Mouse (Mus musculus) lung, embryonic 15.5 days (tissue): ENCODE measurements around the gene Atf5. TPM values are rescaled to one million over a fixed set of nuclear protein-coding genes. Genes with fewer than 3 reads are reported as not detected.

Experiments used
- ATAC-seq: fragments of 200-750 bp; cut with Nextera tagmentation; 2 replicates; pipeline ENCODE4 v1.8.0; 2017; ENCODE audit warnings: moderate number of reproducible peaks, borderline replicate concordance; ENCODE audit not compliant: low FRiP score, low TSS enrichment; ENCODE audit errors: extremely low read depth
- H3K27ac ChIP-seq: fragments of 300-500 bp; sonication (generic); 2 replicates; pipeline ENCODE4 v1.5.1; 2015; ENCODE audit warnings: moderate library complexity, mild to moderate bottlenecking, inconsistent platforms
- H3K27me3 ChIP-seq: fragments of 300-500 bp; sonication (generic); 2 replicates; pipeline ENCODE4 v1.6.1; 2015; ENCODE audit warnings: inconsistent platforms
- H3K36me3 ChIP-seq: fragments of 300-500 bp; sonication (generic); 2 replicates; pipeline ENCODE4 v1.6.1; 2015; ENCODE audit warnings: inconsistent platforms
- H3K4me1 ChIP-seq: fragments of 300-500 bp; sonication (generic); 2 replicates; pipeline ENCODE4 v1.6.1; 2015; ENCODE audit warnings: inconsistent platforms
- H3K4me2 ChIP-seq: fragments of 300-500 bp; sonication (generic); 2 replicates; pipeline ENCODE4 v1.6.1; 2015; ENCODE audit warnings: inconsistent platforms, mild to moderate bottlenecking, moderate library complexity
- H3K4me3 ChIP-seq: fragments of 300-500 bp; sonication (generic); 2 replicates; pipeline ENCODE4 v1.5.1; 2015; ENCODE audit warnings: mild to moderate bottlenecking, inconsistent platforms
- H3K9ac ChIP-seq: fragments of 300-500 bp; sonication (generic); 2 replicates; pipeline ENCODE4 v1.6.1; 2015; ENCODE audit warnings: inconsistent platforms
- H3K9me3 ChIP-seq: fragments of 300-500 bp; sonication (generic); 2 replicates; pipeline ENCODE4 v1.6.1; 2016; ENCODE audit warnings: inconsistent platforms
- WGBS: fragments of 180-500 bp; shearing (Covaris S2); methylation state at CpG from one replicate; pipeline ENCODE4 v1.1.7; 2015; 5-methylcytosine and 5-hydroxymethylcytosine counted together
- polyA plus RNA-seq: library from polyadenylated mRNA; unstranded; fragments of >200 nt; fragmentation: Nextera tagmentation; extraction: Ambion mirVana; gene quantifications from 2 replicates; pipeline ENCODE4 v1.2.1, GENCODE M21; 2015

The Atf5 gene
- polyA plus RNA-seq, 1 experiment from 2014 or later: 4.9 TPM

- Histone ChIP-seq H3K4me1 (peaks cover 25% of the 10 kb centered on the region), H3K9ac (no peak overlapping the region), H3K4me3 (no peak overlapping the region), H3K27me3 (peaks cover 16% of the 10 kb centered on the region), H3K36me3 (peaks cover 18% of the 10 kb centered on the region), H3K27ac (no peak overlapping the region), H3K4me2 (no peak overlapping the region), H3K9me3 (no peaks in the 10 kb centered on the region)
- no peak for ATAC-seq
- 88% methylated on average over 1 of the region's 1 CpGs for WGBS
Observed at GRCm38 (mm10) chr7:44835373-44836015, 19.0 kb upstream of the Atf5 start.

GRCm38 (mm10) chr7:44832763-44833162 is 16.3 kb upstream of the Atf5 start:
- no peak for ATAC-seq
- no peak overlapping the region for H3K4me3 ChIP-seq
- peaks cover 14% of the 10 kb centered on the region; the same call in 1 of the 2 replicates for H3K4me1 ChIP-seq
- H3K9ac ChIP-seq: no peak overlapping the region
- no peak overlapping the region for H3K4me2 ChIP-seq
- H3K9me3 ChIP-seq: no peaks in the 10 kb centered on the region
- peaks cover 46% of the 10 kb centered on the region for H3K36me3 ChIP-seq
- H3K27me3 ChIP-seq: no peaks in the 10 kb centered on the region
- H3K27ac ChIP-seq: no peak overlapping the region; the same call in 1 of the 2 replicates
- 40% methylated on average over 4 of the region's 4 CpGs for WGBS

DNA sequence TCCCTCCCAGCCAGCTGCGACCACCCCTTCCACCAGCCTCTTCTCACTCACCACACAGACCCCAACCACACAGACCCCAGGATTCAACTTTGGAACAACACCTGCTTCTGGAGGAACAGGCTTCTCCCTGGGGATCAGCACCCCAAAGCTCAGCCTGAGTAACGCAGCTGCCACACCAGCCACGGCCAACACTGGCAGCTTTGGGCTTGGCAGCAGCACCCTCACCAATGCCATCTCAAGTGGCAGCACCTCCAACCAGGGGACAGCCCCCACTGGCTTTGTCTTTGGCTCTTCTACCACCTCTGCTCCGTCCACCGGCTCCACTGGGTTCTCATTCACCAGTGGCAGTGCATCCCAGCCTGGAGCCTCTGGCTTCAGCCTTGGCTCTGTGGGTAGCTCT is 12.2 kb upstream of the Atf5 start:
- Histone ChIP-seq H3K36me3 (peaks cover 51% of the 10 kb centered on the region), H3K27ac (no peak overlapping the region), H3K4me1 (peaks cover 22% of the 10 kb centered on the region), H3K9me3 (no peaks in the 10 kb centered on the region), H3K4me3 (no peak overlapping the region), H3K4me2 (no peak overlapping the region), H3K9ac (no peak overlapping the region), H3K27me3 (no peaks in the 10 kb centered on the region)
- WGBS: 83% methylated on average over 5 of the region's 5 CpGs
- ATAC-seq: no peak

DNA sequence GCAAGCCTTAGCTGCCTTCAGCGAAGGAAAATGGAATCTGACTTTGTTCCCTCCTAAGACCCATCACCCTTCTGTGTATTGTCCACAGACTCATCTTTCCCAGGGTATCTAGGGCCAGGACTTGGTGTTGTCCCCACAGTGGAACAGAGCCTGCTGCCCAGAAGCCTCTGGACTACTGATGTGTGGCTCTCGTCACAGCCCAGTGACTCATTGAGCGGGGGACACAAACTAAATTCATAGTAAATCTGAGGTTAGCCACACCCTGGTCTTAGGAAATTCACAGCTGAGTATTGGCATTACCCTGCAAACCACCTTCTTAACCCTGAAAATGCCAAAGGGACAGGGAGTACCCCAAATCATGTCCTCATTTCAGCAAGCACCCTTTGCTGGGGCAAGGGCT is 10.3 kb upstream of the Atf5 start:
- Histone ChIP-seq H3K9me3 (no peaks in the 10 kb centered on the region), H3K9ac (no peak overlapping the region), H3K4me1 (peaks cover 28% of the 10 kb centered on the region), H3K27ac (no peak overlapping the region), H3K4me3 (no peak overlapping the region), H3K27me3 (no peaks in the 10 kb centered on the region), H3K36me3 (peaks cover 46% of the 10 kb centered on the region), H3K4me2 (no peak overlapping the region)
- ATAC-seq: no peak
- WGBS: 83% methylated on average over 3 of the region's 3 CpGs

- peaks cover 46% of the 10 kb centered on the region for H3K4me1 ChIP-seq
Observed at GRCm38 (mm10) chr7:44824872-44825271, 8.4 kb upstream of the Atf5 start.

DNA sequence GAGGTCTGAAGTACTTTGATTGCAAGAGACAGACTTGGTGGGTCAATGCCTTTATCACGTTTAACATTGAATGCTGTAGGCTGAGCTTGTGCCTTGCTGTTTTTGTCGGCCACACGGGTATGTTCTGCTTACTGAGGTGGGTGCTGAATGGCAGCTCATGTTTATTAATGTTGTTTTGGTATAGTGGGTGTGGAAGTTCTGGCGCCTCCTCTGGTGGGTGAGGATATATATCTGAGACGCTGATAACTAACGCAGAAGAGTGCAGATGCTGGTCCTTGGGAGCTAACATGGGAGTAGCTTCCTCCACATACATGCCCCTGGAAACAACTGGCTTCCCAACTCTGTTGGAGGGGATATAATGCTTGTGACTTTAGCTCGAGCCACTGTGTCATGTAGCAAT is 7.0 kb upstream of the Atf5 start:
- Histone ChIP-seq H3K27me3 (no peaks in the 10 kb centered on the region), H3K4me1 (peaks cover 61% of the 10 kb centered on the region), H3K27ac (no peak overlapping the region), H3K4me2 (no peak overlapping the region), H3K36me3 (peaks cover 12% of the 10 kb centered on the region; the same call in 1 of the 2 replicates), H3K4me3 (no peak overlapping the region), H3K9ac (no peak overlapping the region), H3K9me3 (no peaks in the 10 kb centered on the region)
- ATAC-seq: no peak
- WGBS: 42% methylated on average over 7 of the region's 7 CpGs

More at GRCm38 (mm10) chr7:44824872-44825271, 8.4 kb upstream of the Atf5 start:
- no peaks in the 10 kb centered on the region for H3K27me3 ChIP-seq
- no peak overlapping the region for H3K4me2 ChIP-seq
- H3K4me3 ChIP-seq: no peak overlapping the region
- no peaks in the 10 kb centered on the region for H3K9me3 ChIP-seq
- H3K9ac ChIP-seq: no peak overlapping the region
- 16% methylated on average over 3 of the region's 3 CpGs for WGBS
- H3K27ac ChIP-seq: no peak overlapping the region
- 0 out of 2 replicates have a peak, but pooled peaks have one; percentile 27 for ATAC-seq
- peaks cover 27% of the 10 kb centered on the region for H3K36me3 ChIP-seq

- no peaks in the 10 kb centered on the region for H3K9me3 ChIP-seq
- no peak overlapping the region for H3K9ac ChIP-seq
- H3K36me3 ChIP-seq: peaks cover 5% of the 10 kb centered on the region; the same call in 1 of the 2 replicates
- H3K4me1 ChIP-seq: peaks cover 72% of the 10 kb centered on the region
- no peak overlapping the region for H3K27ac ChIP-seq
- no peaks in the 10 kb centered on the region for H3K27me3 ChIP-seq
- H3K4me3 ChIP-seq: no peak overlapping the region
- ATAC-seq: no peak
- H3K4me2 ChIP-seq: no peak overlapping the region
- 73% methylated on average over 7 of the region's 7 CpGs for WGBS
Observed at GRCm38 (mm10) chr7:44821666-44822448, 5.4 kb upstream of the Atf5 start.

GRCm38 (mm10) chr7:44820525-44820924 is 4.1 kb upstream of the Atf5 start:
- Histone ChIP-seq H3K36me3 (no peaks in the 10 kb centered on the region), H3K4me3 (no peak overlapping the region), H3K27me3 (no peaks in the 10 kb centered on the region), H3K4me2 (no peak overlapping the region), H3K9me3 (no peaks in the 10 kb centered on the region), H3K9ac (no peak overlapping the region), H3K4me1 (peaks cover 72% of the 10 kb centered on the region), H3K27ac (no peak overlapping the region)
- no peak for ATAC-seq
- 79% methylated on average over 3 of the region's 3 CpGs for WGBS

- Histone ChIP-seq H3K27ac (no peak overlapping the region), H3K4me3 (no peak overlapping the region), H3K4me2 (peak overlapping the region; percentile 60; the same call in 1 of the 2 replicates), H3K36me3 (no peaks in the 10 kb centered on the region), H3K4me1 (peaks cover 72% of the 10 kb centered on the region), H3K9me3 (no peaks in the 10 kb centered on the region), H3K27me3 (no peaks in the 10 kb centered on the region), H3K9ac (peak overlapping the region; percentile 16; the same call in 1 of the 2 replicates)
- no peak for ATAC-seq
- WGBS: 42% methylated on average over 5 of the region's 5 CpGs
Observed at GRCm38 (mm10) chr7:44819863-44820262, 3.4 kb upstream of the Atf5 start.

- H3K4me1 ChIP-seq: peaks cover 71% of the 10 kb centered on the region
- peak overlapping the region; percentile 79; the same call in 1 of the 2 replicates for H3K4me3 ChIP-seq
- peak overlapping the region; percentile 16; the same call in 1 of the 2 replicates for H3K9ac ChIP-seq
- 89% methylated on average over 2 of the region's 2 CpGs for WGBS
- H3K27ac ChIP-seq: no peak overlapping the region
- no peaks in the 10 kb centered on the region for H3K27me3 ChIP-seq
- peaks cover 1% of the 10 kb centered on the region; the same call in 1 of the 2 replicates for H3K36me3 ChIP-seq
- H3K9me3 ChIP-seq: no peaks in the 10 kb centered on the region
- H3K4me2 ChIP-seq: peak overlapping the region; percentile 60; the same call in 1 of the 2 replicates
- ATAC-seq: no peak
Observed at GRCm38 (mm10) chr7:44819391-44819790, 2.9 kb upstream of the Atf5 start.

- no peak for ATAC-seq
- 0 out of 2 replicates have a peak overlapping the region, but pooled peaks have one; percentile 22 for H3K27ac ChIP-seq
Observed at GRCm38 (mm10) chr7:44818751-44819235, 2.3 kb upstream of the Atf5 start.

DNA sequence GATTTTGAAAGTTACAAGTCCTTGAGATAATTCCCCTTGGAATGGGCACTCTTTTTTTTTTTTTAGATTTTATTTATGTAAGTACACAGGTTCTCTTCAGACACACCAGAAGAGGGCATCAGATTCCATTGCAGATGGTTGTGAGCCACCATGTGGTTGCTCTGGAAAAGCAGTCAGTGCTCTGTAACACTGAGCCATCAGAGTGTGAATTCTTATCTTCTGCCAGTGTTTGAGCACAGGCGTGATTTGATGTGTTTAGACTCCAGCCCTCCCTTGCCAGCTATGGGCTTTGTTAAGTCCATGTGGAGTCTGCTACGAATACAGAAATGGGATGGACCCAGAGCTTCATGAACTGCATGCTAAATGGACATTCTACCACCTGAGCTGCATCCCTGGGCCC is 1.7 kb upstream of the Atf5 start:
- Histone ChIP-seq H3K9ac (peak overlapping the region; percentile 96; the same call in 1 of the 2 replicates), H3K4me3 (peak overlapping the region; percentile 79), H3K27me3 (no peaks in the 10 kb centered on the region), H3K9me3 (no peaks in the 10 kb centered on the region), H3K27ac (no peak overlapping the region), H3K4me1 (peaks cover 59% of the 10 kb centered on the region), H3K36me3 (peaks cover 11% of the 10 kb centered on the region), H3K4me2 (peak overlapping the region; percentile 60)
- ATAC-seq: no peak
- WGBS: 10% methylated on average over 2 of the region's 2 CpGs

More at GRCm38 (mm10) chr7:44818751-44819235, 2.3 kb upstream of the Atf5 start:
- H3K9ac ChIP-seq: peak overlapping the region; percentile 13; the same call in 1 of the 2 replicates
- peaks cover 65% of the 10 kb centered on the region for H3K4me1 ChIP-seq
- peak overlapping the region; percentile 79 for H3K4me3 ChIP-seq
- no peaks in the 10 kb centered on the region for H3K9me3 ChIP-seq
- H3K36me3 ChIP-seq: peaks cover 7% of the 10 kb centered on the region
- 32% methylated on average over 6 of the region's 6 CpGs for WGBS
- no peaks in the 10 kb centered on the region for H3K27me3 ChIP-seq
- peak overlapping the region; percentile 60 for H3K4me2 ChIP-seq
